Mouse (Mus musculus) fat pad, adult 2 months (tissue): Measurements from ENCODE around the gene Dnah9.

ENCODE experiments used
- DNase-seq: peaks from one replicate; pipeline ENCODE4 v3.0.0-alpha.2; 2011; ENCODE audit warnings: low read depth, low spot score; ENCODE audit errors: extremely low read depth

The Dnah9 gene

DNA sequence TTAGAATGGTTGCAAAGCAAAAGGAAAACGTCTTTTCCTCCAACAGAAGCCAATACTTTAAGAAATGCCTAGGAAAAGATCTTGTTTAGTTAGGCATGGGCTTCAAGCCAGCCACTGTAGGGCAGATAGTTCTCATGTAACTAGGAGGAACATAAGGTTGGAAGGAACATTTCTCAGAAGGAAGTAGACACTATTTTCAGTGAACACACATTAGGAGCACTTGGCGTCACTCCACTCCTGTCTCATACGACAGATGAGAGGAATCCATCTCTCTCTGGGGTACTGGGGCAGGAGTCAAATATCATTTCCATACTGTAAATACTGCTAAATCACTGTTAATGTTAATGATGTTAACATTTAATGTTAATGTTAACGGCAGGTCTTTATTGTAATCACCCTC lies 238.0 kb downstream of the Dnah9 start:
- no peak for DNase-seq

GRCm38 (mm10) chr11:65927962-65928361 lies 240.4 kb downstream of the Dnah9 start:
- no peak for DNase-seq

- no peak for DNase-seq
These were observed 249.7 kb downstream of the Dnah9 start for GRCm38 (mm10) chr11:65918480-65919236.

DNA sequence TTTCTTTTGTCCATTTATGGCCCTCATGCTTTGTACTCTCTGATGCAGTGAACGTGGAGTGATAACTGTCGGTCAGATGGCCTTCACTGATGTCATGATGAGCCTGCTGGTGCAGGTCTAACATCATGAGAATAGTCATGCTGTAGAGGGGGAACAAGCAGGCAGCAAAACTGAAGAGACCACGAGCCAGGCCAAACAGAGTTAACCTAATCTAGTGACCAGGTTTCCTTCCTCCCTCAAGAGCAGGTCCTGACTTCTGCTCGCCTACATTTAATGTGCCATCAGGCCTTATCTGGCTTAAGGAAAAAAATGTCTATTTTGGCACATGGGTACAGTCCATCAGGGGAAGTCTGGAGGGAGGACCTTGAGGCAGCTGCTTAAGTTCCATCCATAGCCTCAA lies 259.2 kb downstream of the Dnah9 start:
- DNase-seq, result no peak

DNA sequence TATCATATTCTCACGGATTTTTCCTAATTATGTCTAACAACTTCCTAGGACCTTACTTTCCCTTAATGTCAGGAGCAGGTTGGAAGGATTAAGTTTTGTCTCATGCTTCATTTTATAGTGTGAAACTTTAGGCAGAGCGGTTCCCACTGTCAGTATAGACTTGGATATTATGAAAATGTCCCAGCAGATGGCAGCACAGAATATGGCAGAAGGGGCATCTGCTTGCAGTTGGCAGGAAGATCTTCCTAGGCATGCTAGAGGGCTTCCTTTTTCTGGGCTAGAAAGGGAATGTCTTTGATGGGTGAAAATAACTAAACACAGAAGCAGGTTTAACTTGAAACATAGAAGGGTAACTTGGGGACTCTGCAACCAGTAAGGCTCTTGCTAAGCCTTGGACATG lies 262.9 kb downstream of the Dnah9 start:
- DNase-seq, result no peak

GRCm38 (mm10) chr11:65903944-65904343 lies 264.4 kb downstream of the Dnah9 start:
- DNase-seq, result no peak

DNA sequence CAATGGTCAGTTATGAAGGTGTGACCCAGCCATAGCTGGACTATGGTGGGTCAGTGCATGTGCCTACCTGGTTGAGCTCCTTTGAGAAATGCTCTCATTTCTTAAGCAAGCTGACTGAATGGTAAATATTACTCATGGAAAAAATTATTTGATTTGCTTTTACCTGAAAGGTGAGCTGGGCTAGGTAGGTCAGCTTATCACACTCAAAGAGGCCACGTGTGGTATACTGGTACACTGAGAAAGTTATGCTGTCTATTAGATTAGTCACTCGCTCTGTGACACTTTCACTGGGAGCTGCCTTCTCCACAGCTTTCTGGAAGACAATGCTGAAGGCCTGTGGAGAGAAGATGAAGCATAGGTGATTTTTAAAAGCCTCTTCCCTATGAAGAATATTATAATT lies 286.9 kb downstream of the Dnah9 start:
- DNase-seq, result no peak

GRCm38 (mm10) chr11:65877146-65877775 lies 291.1 kb downstream of the Dnah9 start:
- no peak for DNase-seq

DNA sequence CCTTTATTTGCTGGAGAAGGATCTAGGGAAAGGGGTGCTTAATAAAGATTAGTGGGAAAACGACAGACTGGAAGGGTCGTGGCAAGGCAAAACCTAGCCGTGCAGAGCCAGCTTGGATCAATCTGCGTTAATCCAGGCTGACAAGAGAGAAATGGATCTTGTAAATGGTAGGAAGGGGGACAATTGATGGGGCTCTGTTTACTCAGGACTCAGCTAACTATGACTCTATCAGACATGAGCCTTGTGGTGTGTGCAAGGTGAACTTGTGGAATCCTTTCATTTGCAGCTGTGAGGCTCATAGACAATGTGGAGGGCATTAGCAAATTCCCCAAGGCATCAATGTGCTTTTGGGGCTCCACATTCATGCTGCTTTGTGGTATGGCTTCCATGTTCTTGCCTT lies 306.9 kb downstream of the Dnah9 start:
- DNase-seq, result no peak

DNA sequence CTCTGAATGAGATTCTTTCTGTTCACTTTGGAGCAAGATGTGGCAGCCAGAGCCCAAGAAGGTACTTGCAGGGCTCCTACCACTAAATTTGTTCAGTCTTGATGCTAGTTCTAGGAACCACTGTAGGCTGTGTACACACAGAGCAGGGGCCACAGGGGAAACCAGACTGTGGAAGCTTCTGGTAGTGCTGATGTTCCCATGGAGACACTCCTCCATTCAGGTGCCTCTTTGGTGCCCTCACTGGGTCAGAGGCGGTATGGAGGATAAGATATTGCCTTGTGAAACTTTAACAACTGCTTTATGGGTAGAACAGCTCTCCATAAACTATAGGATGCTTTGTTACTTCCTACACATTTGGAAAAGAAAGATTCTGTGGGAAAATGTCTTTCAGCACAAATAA lies 316.3 kb downstream of the Dnah9 start:
- DNase-seq, result no peak

GRCm38 (mm10) chr11:65846446-65846845 lies 321.9 kb downstream of the Dnah9 start:
- DNase-seq, result no peak

- DNase-seq, result no peak
These were observed 329.4 kb downstream of the Dnah9 start for GRCm38 (mm10) chr11:65838999-65839398.

DNA sequence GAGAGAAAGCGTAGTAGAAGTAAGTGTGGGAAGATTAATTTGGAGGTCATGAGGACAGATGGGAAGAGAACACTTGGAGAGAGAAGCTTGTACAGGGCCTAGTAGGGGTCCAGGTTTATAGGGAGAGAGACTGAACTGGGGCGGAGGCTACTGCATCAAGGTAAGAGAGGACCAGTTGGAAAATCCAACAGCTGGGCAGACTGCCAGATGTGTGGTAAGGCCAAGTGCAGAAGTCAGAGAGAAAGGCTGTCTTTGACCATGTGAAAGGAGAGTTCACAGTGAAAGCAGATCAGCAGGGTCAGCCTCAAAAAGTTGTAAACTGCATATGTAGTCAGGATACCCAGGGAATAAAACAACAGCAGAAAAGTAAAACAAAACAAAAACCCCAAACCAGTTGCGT lies 343.8 kb downstream of the Dnah9 start:
- no peak for DNase-seq

DNA sequence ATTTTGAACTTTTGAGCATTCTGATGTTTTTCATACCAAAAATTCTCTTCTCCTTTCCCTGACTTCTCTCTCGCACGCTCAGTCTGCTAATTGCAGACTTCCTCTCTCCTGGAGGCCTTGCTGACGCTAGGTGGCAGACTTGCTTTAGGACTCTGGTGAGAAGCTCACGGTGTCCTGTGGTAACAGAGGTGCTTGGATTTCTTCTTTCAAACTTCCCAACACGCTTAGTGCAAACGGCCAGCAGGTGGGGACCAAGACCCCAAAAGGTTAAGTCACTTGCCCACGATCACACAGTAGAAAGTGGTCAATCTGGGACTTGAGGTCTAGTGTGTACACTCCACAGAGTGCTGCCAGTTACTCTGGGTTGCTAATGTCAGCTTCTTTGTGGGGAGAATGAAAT lies 347.5 kb downstream of the Dnah9 start:
- no peak for DNase-seq

DNA sequence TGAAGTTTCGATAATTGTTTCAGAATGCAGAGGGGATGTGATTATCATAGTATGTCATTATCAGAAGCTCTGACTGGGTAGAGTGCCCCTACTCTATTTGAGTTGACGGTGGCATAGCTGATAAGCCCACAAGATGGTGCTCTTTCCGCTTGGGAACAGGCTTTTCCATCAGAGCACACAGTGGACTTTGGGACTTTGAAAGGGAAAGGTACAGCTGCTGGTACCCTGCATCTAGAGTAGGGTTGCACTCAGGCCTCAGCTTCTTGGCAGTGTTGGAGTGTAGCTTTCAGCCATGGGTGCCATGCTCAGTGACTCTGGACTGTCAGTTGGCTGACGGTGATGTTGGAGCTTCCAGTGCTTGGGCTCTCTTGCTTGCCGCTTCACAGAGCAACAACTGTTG lies 348.1 kb downstream of the Dnah9 start:
- DNase-seq, result no peak

GRCm38 (mm10) chr11:65818193-65818592 lies 350.2 kb downstream of the Dnah9 start:
- no peak for DNase-seq

DNA sequence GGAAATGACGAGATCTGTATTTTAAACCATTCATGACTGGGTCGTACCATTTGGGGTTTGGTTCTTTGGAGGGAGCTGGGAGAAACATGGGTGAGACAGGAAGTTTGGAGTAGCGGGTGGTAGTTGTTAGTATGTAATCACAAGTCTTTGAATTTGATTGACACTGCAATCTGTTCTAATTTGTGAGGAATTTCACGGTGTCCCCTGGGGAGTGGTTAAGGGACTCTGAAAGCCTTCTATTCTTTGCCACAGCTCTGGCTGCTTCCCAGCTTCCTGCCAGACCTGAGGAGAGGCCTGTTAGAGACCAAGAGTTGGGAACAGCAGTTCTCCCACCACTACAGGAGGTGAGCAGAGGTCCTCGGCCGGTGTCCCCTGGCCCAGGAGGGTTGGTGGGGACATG lies 352.1 kb downstream of the Dnah9 start:
- no peak for DNase-seq

- no peak for DNase-seq
These were observed 354.0 kb downstream of the Dnah9 start for GRCm38 (mm10) chr11:65814381-65814780.

DNA sequence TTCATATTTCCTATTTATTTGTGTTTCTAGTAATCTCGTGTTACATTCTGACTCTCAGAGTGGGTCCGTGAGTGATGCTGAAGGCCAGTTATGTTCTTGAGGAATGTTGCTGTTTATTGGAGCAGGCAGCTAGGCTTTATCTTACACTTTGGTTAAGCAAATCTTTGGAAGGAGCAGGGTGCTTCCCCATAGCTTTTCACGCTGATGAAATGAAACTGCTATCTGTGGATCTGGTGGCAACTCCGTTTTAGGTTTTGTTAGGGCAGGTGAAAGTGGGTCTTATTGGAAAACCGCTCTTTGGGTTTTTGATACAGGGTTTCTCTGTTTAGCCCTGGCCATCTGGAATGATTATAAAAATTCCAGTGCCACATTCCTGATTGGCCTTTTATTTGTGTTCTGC lies 356.3 kb downstream of the Dnah9 start:
- no peak for DNase-seq

- DNase-seq, result no peak
These were observed 360.8 kb downstream of the Dnah9 start for GRCm38 (mm10) chr11:65807601-65808000.

DNA sequence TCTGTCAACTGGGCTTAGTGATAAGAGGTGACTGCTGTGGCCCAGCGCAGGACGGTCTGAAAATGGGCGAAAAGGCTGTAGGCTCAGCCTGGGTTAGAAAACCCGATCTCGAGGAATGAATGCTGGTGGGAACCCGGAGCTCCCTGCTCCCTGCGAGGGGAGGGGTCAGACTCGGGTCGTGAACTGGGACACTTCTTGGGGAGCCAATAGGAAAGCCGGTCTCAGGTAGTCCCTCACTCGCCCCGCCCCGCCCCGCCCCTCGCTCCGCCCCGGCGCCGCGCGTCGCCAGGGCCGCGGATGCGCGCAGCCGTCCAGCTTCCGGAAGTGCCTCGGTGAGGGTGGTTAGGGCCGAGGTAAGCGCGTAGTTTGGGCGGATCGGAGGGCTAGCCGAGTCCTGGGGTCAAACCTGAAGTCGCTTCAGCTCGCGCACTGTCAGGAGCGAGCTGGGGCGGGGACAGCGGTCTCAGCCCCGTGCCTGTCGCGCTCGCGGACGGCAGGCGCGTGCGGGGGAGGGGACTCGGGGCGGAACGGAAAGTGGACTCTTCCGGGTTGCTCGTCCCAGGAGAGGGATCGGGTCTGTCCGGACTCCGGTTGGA lies 361.3 kb downstream of the Dnah9 start, which contains the start of gene Zkscan6:
Zkscan6 (plus strand) TSS at position 267 of the 596 bp plus-strand sequence.
- DNase-seq, result no peak

DNA sequence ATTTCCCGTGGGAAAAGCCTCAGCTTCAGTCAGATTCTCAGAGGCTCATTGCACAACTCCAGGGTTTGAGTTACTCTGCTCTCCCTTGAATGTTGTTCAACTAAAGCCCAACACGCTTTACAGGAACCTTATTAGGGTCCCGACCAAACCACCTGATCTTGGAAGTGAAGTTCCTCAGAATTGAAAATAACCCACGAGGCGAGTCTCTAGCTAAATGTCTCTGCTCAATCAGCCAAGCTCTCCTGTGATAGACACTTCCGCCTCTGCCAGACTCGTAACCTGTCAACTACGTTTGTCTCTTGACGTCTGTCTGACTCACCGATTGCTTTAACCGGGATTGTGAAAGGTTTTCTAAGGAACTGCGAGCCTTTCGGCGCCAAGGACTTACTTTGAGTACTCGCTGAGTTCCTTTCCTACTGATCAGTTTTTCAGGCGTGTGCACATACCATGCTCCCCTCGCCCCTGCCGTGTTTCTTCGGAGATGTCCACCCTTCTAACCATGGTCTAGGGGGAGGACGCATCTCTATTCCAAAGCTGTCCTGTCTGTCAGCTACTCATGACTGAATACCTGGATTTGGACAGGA lies 361.9 kb downstream of the Dnah9 start:
- peak; percentile 85 for DNase-seq
